Mouse (Mus musculus) C2C12 (cell line): ENCODE measurements at regions not wholly inside any gene's neighbourhood (a gene's known extent, or its start where the extent isn't known, plus 50 kb on each side); places are given as distances from the start of the nearest gene placed in this dataset.

Experiments used
- H3K27me3 ChIP-seq: one replicate; pipeline ENCODE4 v1.6.1; 2011; ENCODE audit not compliant: control insufficient read depth, insufficient read depth, insufficient read length
- H3K36me3 ChIP-seq: one replicate; pipeline ENCODE4 v1.6.1; 2011; ENCODE audit not compliant: control insufficient read depth, insufficient read depth
- H3K4me3 ChIP-seq: one replicate; pipeline ENCODE4 v1.5.1; 2011; ENCODE audit warnings: mild to moderate bottlenecking, control low read depth; ENCODE audit not compliant: poor library complexity, insufficient read depth, severe bottlenecking
- H3K79me2 ChIP-seq: one replicate; pipeline ENCODE4 v1.6.1; 2011; ENCODE audit not compliant: control insufficient read depth, insufficient read depth
- H3K79me3 ChIP-seq: one replicate; pipeline ENCODE4 v1.6.1; 2011; ENCODE audit warnings: low read depth, control low read depth
- H3ac ChIP-seq: one replicate; pipeline ENCODE3; 2011; ENCODE audit warnings: low read depth; ENCODE audit not compliant: control insufficient read depth, insufficient read length
- CEBPB ChIP-seq: IDR thresholded peaks from one replicate; pipeline ENCODE4 v1.6.1; 2011; ENCODE audit warnings: low read depth, mild to moderate bottlenecking, control low read depth, moderate library complexity
- CTCF ChIP-seq: IDR thresholded peaks from one replicate; pipeline ENCODE4 v1.5.1; 2011; ENCODE audit not compliant: control insufficient read depth, insufficient read depth, insufficient read length
- FOSL1 ChIP-seq: IDR thresholded peaks from one replicate; pipeline ENCODE4 v1.8.0; 2011; ENCODE audit warnings: mild to moderate bottlenecking, low read length; ENCODE audit not compliant: poor library complexity, insufficient read depth, severe bottlenecking
- MAX ChIP-seq: IDR thresholded peaks from one replicate; pipeline ENCODE4 v1.6.1; 2011; ENCODE audit warnings: mild to moderate bottlenecking, control low read depth
- MYOD1 ChIP-seq: IDR thresholded peaks from one replicate; pipeline ENCODE4 v1.6.1; 2011; ENCODE audit warnings: low read depth; ENCODE audit not compliant: control insufficient read depth, insufficient read length
- MYOG ChIP-seq: IDR thresholded peaks from one replicate; pipeline ENCODE4 v1.6.1; 2011; ENCODE audit not compliant: control insufficient read depth, insufficient read length; ENCODE audit errors: extremely low read depth
- USF1 ChIP-seq: IDR thresholded peaks from one replicate; pipeline ENCODE4 v1.6.1; 2011; ENCODE audit warnings: low read depth, mild to moderate bottlenecking, control low read depth, moderate library complexity

DNA sequence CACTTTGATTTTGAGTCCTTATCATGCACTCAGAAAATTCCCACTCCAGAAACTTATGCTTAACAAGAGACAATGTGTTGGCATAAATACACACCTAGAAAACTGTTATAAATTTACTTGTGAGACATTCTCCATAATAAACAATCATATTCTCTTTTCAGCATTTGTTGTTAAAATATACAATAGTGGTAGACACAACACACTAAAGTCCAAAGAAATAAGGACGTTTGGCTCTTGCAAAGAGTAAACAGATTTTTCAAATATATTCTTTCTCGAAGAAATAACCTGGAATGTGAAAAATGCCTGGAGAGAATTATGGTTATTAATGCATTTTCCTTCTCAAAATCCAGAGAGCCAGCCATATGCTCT lies 91.8 kb upstream of the Ddit4l start:
- Histone ChIP-seq H3K79me3 (no peaks in the 10 kb centered on the region), H3K27me3 (no peaks in the 10 kb centered on the region), H3K79me2 (no peaks in the 10 kb centered on the region), H3K4me3 (no peak overlapping the region), H3K36me3 (no peaks in the 10 kb centered on the region), H3ac (no peak overlapping the region)
- TF ChIP-seq CTCF (no peak), CEBPB (no peak), MAX (no peak), FOSL1 (no peak), USF1 (no peak), MYOD1 (no peak), MYOG (no peak)

DNA sequence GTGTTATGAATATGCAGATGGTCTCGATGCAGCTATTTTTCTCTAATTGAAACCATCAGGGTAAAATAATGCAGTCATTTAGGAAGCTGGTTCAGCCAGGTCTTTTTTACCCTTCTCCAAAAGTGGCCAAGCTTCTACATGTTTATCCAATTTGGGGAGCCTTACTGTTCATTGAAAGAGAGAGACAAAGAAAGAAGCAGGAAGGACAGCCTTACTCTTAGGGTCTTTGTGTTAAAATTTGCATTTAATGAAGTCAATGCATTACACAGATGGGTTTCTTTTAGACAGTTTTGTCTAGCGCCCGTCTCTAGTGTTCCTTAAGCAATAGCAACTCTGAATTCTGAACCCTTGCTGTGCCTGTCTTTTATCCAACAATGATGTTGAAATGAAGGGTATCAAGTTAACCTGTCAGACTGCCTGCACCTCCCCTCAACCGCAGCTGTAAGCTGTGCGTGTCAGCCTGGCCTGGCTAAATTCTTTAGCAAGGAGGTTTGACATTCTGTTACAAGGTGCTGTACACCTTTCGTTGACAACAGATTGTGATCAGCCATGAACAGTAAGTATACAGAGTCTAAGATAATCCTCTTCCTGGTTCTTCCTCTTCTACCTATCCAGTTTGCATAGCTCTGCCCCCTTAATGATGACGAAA lies 91.3 kb upstream of the Ddit4l start:
- no peak overlapping the region for H3ac ChIP-seq
- no peaks in the 10 kb centered on the region for H3K36me3 ChIP-seq
- no peak overlapping the region for H3K4me3 ChIP-seq
- no peaks in the 10 kb centered on the region for H3K79me3 ChIP-seq
- no peak for TF ChIP-seq USF1
- TF ChIP-seq CEBPB: no peak
- no peak for TF ChIP-seq MYOD1
- no peak for TF ChIP-seq CTCF
- TF ChIP-seq FOSL1: no peak
- no peak for TF ChIP-seq MYOG
- TF ChIP-seq MAX: no peak
- no peaks in the 10 kb centered on the region for H3K27me3 ChIP-seq
- no peaks in the 10 kb centered on the region for H3K79me2 ChIP-seq

DNA sequence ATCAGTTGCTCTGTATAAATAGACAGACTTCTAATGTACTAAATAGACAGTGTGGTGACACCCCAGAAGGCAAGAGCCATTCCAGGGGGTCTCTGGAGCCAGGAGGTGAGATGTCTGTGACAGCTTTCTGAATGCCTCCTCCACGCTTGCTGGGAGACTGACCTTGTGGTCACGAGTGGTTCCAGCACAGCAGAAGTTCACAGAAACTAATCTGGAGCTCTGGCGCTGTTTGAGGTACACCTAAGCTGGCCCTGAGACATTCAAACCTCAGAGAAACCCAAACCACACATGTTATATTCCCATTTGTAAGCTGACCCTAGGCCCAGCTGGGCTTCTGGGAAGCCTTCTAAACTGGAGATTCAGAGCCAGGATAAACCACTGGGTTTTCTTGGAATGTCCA lies 79.7 kb upstream of the Ddit4l start:
- H3K27me3 ChIP-seq: no peaks in the 10 kb centered on the region
- no peaks in the 10 kb centered on the region for H3K36me3 ChIP-seq
- no peak for TF ChIP-seq MYOD1
- TF ChIP-seq USF1: no peak
- no peak for TF ChIP-seq MYOG
- TF ChIP-seq CTCF: no peak
- no peak for TF ChIP-seq CEBPB
- TF ChIP-seq FOSL1: no peak
- no peak for TF ChIP-seq MAX
- H3ac ChIP-seq: no peak overlapping the region
- no peaks in the 10 kb centered on the region for H3K79me2 ChIP-seq
- no peaks in the 10 kb centered on the region for H3K79me3 ChIP-seq
- H3K4me3 ChIP-seq: no peak overlapping the region

DNA sequence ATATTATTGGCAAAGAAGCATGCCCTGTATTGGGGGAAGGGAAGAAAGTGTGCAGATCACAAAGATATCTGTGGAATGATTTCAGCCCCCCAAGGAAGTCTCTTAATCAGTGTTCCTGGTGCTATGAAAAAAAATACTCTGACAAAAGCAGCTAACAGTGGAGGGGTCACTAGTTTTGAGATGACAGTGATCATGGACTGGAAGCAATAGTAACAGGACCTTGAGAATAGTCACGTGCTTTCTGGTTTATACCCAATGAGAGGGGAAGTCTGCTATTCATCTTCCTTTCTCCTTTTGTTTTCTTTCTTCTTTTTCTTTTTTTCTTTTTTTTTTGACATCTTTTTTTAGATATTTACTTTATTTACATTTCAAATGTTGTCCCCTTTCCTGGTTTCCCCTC lies 79.1 kb upstream of the Ddit4l start:
- H3K79me2 ChIP-seq: no peaks in the 10 kb centered on the region
- no peak overlapping the region for H3ac ChIP-seq
- no peaks in the 10 kb centered on the region for H3K27me3 ChIP-seq
- H3K4me3 ChIP-seq: no peak overlapping the region
- H3K36me3 ChIP-seq: no peaks in the 10 kb centered on the region
- no peaks in the 10 kb centered on the region for H3K79me3 ChIP-seq
- TF ChIP-seq USF1: no peak
- TF ChIP-seq MYOG: no peak
- no peak for TF ChIP-seq FOSL1
- no peak for TF ChIP-seq CTCF
- no peak for TF ChIP-seq MAX
- TF ChIP-seq CEBPB: no peak
- TF ChIP-seq MYOD1: no peak

DNA sequence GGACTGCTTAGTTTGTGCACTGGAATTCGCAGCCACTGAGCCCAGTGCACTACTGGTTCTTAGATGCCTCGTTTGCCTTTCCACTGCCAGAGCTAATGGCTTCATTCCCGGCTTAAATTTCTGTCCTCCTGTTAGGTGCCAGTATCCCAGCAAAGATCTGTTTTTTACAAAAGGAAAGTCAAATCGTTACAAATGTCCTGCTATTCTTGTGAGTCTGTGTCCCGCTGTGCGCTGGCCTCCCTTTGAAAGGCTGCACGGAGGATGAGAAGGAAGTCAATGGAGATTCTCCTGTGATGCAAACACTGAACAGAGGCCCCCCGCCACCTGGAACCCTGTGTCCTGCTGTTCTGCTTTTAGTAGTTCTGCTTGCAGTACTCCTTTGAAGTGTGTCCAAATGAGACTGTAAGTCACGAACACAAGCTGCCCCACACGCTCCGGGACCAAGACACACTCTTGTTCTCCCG lies 74.0 kb upstream of the Ddit4l start:
- H3K36me3 ChIP-seq: no peaks in the 10 kb centered on the region
- TF ChIP-seq CTCF: no peak
- TF ChIP-seq MYOG: no peak
- TF ChIP-seq USF1: no peak
- no peak for TF ChIP-seq MAX
- no peak for TF ChIP-seq MYOD1
- no peak for TF ChIP-seq FOSL1
- no peak for TF ChIP-seq CEBPB
- no peaks in the 10 kb centered on the region for H3K79me3 ChIP-seq
- no peak overlapping the region for H3K4me3 ChIP-seq
- no peaks in the 10 kb centered on the region for H3K79me2 ChIP-seq
- no peaks in the 10 kb centered on the region for H3K27me3 ChIP-seq
- no peak overlapping the region for H3ac ChIP-seq
